ENCODE assay signal across 8 mouse cellular contexts in genomic region chr6:142519110-142519509, GRCm38 (mm10). TPM values are rescaled to one million over a fixed set of nuclear protein-coding genes. Genes with fewer than 3 reads are reported as not detected.
A peak's percentile ranks its signal among the peaks of the same experiment; 100 is the strongest.
DNase-seq lines count a peak whose midpoint lies in the region; ATAC-seq and TF ChIP-seq lines count a peak whose summit lies in the region.

No protein-coding gene starts in this region.

- H3K4me1 ChIP-seq in ES-E14 (ENCODE audit: control insufficient read depth in 2 of 2, insufficient read depth in 2 of 2, low read length in 2 of 2, poor library complexity in 1 of 2) = peaks cover 0 to 5% of the 10 kb centered on the region in 2 experiments; a peak in 1 of 4 replicates
- no peaks in the 10 kb centered on the region; the same call in 1 of the 2 replicates for H3K4me1 ChIP-seq in intestine, embryonic 14.5 days (replicated peaks; ENCODE audit: control insufficient read depth, insufficient read depth, low read length)
- H3K4me1 ChIP-seq in midbrain, embryonic 15.5 days = no peaks in the 10 kb centered on the region
- H3K4me1 ChIP-seq in heart, embryonic 10.5 days = no peaks in the 10 kb centered on the region

- no peak overlapping the region for H3K9ac ChIP-seq in ES-E14 (ENCODE audit: insufficient read depth, low read depth, low read length, poor library complexity, severe bottlenecking)
- no peak overlapping the region for H3K9ac ChIP-seq in intestine, embryonic 14.5 days (ENCODE audit: low read length)
- H3K9ac ChIP-seq in midbrain, embryonic 15.5 days = no peak overlapping the region

- in situ Hi-C loops in ES-E14 (cut with MboI; ENCODE audit: low sequenced_read_pairs in 2 of 2, unreplicated experiment in 2 of 2) = loop anchor here in 1 of 2 experiments (10.0 kb wide), 1 partner anchor 144 kb away; no protein-coding TSS in a partner anchor

- 0 out of 2 replicates have a peak, but pooled peaks have one; percentile 40 for ATAC-seq in intestine, embryonic 14.5 days (replicated peaks; ENCODE audit: low FRiP score, low TSS enrichment, low read depth)
- peak; percentile 70 for ATAC-seq in midbrain, embryonic 15.5 days (replicated peaks)

- peak; percentile 32 for DNase-seq in kidney, adult 18-20 months
- DNase-seq in kidney, postnatal 25 days = no peak
- DNase-seq in ES-E14 (ENCODE audit: low read depth, low spot score) = no peak
- DNase-seq in embryo, embryonic 10.5 days (ENCODE audit: low spot score) = peak; percentile 83
- DNase-seq in intestine, embryonic 14.5 days (ENCODE audit: low spot score) = no peak
- DNase-seq in urinary bladder, adult 18-20 months (ENCODE audit: low spot score in 2 of 2) = no peak
- no peak for DNase-seq in heart, embryonic 10.5 days (ENCODE audit: low spot score)

- no peaks in the 10 kb centered on the region for H3K27me3 ChIP-seq in intestine, embryonic 14.5 days (replicated peaks; ENCODE audit: control insufficient read depth, insufficient read depth, low read length)
- no peaks in the 10 kb centered on the region for H3K27me3 ChIP-seq in midbrain, embryonic 15.5 days (replicated peaks)
- 0 out of 2 replicates have a peak, but pooled peaks cover 7% of the 10 kb centered on the region for H3K27me3 ChIP-seq in heart, embryonic 10.5 days (ENCODE audit: insufficient read depth, poor library complexity, severe bottlenecking)

- H3K27ac ChIP-seq in ES-E14 (ENCODE audit: insufficient read depth, low read depth, low read length, poor library complexity, severe bottlenecking) = no peak overlapping the region
- H3K27ac ChIP-seq in intestine, embryonic 14.5 days (ENCODE audit: low read depth) = no peak overlapping the region
- no peak overlapping the region for H3K27ac ChIP-seq in midbrain, embryonic 15.5 days
- H3K27ac ChIP-seq in heart, embryonic 10.5 days = no peak overlapping the region

- 14% methylated on average over 6 of the region's 6 CpGs for WGBS in intestine, embryonic 14.5 days
- WGBS in midbrain, embryonic 15.5 days = 15% methylated on average over 6 of the region's 6 CpGs
- WGBS in heart, embryonic 10.5 days = 11% methylated on average over 6 of the region's 6 CpGs

- no peaks in the 10 kb centered on the region for H3K36me3 ChIP-seq in ES-E14 (ENCODE audit: control insufficient read depth, insufficient read depth, low read length, poor library complexity, severe bottlenecking)
- no peaks in the 10 kb centered on the region for H3K36me3 ChIP-seq in intestine, embryonic 14.5 days (ENCODE audit: control insufficient read depth, insufficient read depth, low read length)
- H3K36me3 ChIP-seq in midbrain, embryonic 15.5 days (replicated peaks) = no peaks in the 10 kb centered on the region
- H3K36me3 ChIP-seq in heart, embryonic 10.5 days = no peaks in the 10 kb centered on the region

- H3K4me2 ChIP-seq in intestine, embryonic 14.5 days (ENCODE audit: low read length) = no peak overlapping the region
- H3K4me2 ChIP-seq in midbrain, embryonic 15.5 days = no peak overlapping the region

- H3K9me3 ChIP-seq in ES-E14 (ENCODE audit: control insufficient read depth, insufficient read depth, low read depth, low read length) = no peaks in the 10 kb centered on the region
- H3K9me3 ChIP-seq in intestine, embryonic 14.5 days (ENCODE audit: control insufficient read depth, low read length) = no peaks in the 10 kb centered on the region
- H3K9me3 ChIP-seq in midbrain, embryonic 15.5 days = no peaks in the 10 kb centered on the region
- no peaks in the 10 kb centered on the region for H3K9me3 ChIP-seq in heart, embryonic 10.5 days

- no peak overlapping the region for H3K4me3 ChIP-seq in ES-E14 (ENCODE audit: insufficient read depth in 1 of 2, low read depth in 1 of 2, low read length in 2 of 2, poor library complexity in 1 of 2, severe bottlenecking in 1 of 2)
- H3K4me3 ChIP-seq in intestine, embryonic 14.5 days (ENCODE audit: low read depth, low read length) = no peak overlapping the region
- H3K4me3 ChIP-seq in midbrain, embryonic 15.5 days = no peak overlapping the region
- no peak overlapping the region for H3K4me3 ChIP-seq in heart, embryonic 10.5 days

TF ChIP-seq in ES-E14, 5 proteins besides CTCF, POLR2A, EP300 and RAD21:
- TF ChIP-seq MAFK (IDR thresholded peaks at IDR 0.05; ENCODE audit: insufficient read depth, low read depth, low read length) (no peak; the same call in 1 of the 2 replicates), ZNF384 (IDR thresholded peaks at IDR 0.05; ENCODE audit: low read depth, low read length) (no peak), ZC3H11A (IDR thresholded peaks at IDR 0.05; ENCODE audit: borderline replicate concordance, low read depth, low read length) (peak; percentile 80)

RNA-seq across cellular contexts. Expression of gene Ldhb, which starts 11.4 kb away (rescaled TPM):
- total RNA-seq in ES-E14 (2012; rRNA removed) = 139 and 178 TPM in 2 replicates
- polyA plus RNA-seq in intestine, embryonic 14.5 days (2014; fragmentation: Nextera tagmentation; extraction: Ambion mirVana) = 149 and 183 TPM in 2 replicates
- 450 and 468 TPM in 2 replicates for polyA plus RNA-seq in midbrain, embryonic 15.5 days (2015; fragmentation: Nextera tagmentation; extraction: Ambion mirVana)
- 470 and 619 TPM in 2 replicates for polyA plus RNA-seq in heart, embryonic 10.5 days (2016; fragmentation: Nextera tagmentation; extraction: Ambion mirVana)

RNA-seq across cellular contexts. Expression of gene Gys2, which starts 46.2 kb away (rescaled TPM):
- not detected in 2 replicates for total RNA-seq in ES-E14 (2012; rRNA removed)
- not detected in 2 replicates for polyA plus RNA-seq in intestine, embryonic 14.5 days (2014; fragmentation: Nextera tagmentation; extraction: Ambion mirVana)
- polyA plus RNA-seq in midbrain, embryonic 15.5 days (2015; fragmentation: Nextera tagmentation; extraction: Ambion mirVana) = 0.06 and 0.12 TPM in 2 replicates
- polyA plus RNA-seq in heart, embryonic 10.5 days (2016; fragmentation: Nextera tagmentation; extraction: Ambion mirVana) = 0.05 and 1.4 TPM in 2 replicates

RNA-seq across cellular contexts. Expression of gene Kcnj8, which starts 52.3 kb away (rescaled TPM):
- total RNA-seq in ES-E14 (2012; rRNA removed) = 0.26 and 0.58 TPM in 2 replicates
- 52.2 and 55.3 TPM in 2 replicates for polyA plus RNA-seq in intestine, embryonic 14.5 days (2014; fragmentation: Nextera tagmentation; extraction: Ambion mirVana)
- 14.8 and 15.8 TPM in 2 replicates for polyA plus RNA-seq in midbrain, embryonic 15.5 days (2015; fragmentation: Nextera tagmentation; extraction: Ambion mirVana)
- 0.70 and 1.4 TPM in 2 replicates for polyA plus RNA-seq in heart, embryonic 10.5 days (2016; fragmentation: Nextera tagmentation; extraction: Ambion mirVana)

Comparison
In these comparisons a context has a peak if more than half of its experiments do, and no peak if none do; other contexts are left out.
1. DNase-seq: peak in kidney, adult 18-20 months (single experiment) and embryo, embryonic 10.5 days (single experiment); none in kidney, postnatal 25 days (0 of 2), ES-E14 (single experiment), intestine, embryonic 14.5 days (single experiment), urinary bladder, adult 18-20 months (0 of 2) and heart, embryonic 10.5 days (single experiment).